Mouse (Mus musculus) midbrain, embryonic 13.5 days (tissue): ENCODE measurements around the gene Smoc2. TPM values are rescaled to one million over a fixed set of nuclear protein-coding genes. Genes with fewer than 3 reads are reported as not detected.

ENCODE experiments used
- ATAC-seq: fragments of 200-750 bp; cut with Nextera tagmentation; 2 replicates; pipeline ENCODE4 v1.8.0; 2017; ENCODE audit warnings: mild to moderate bottlenecking, moderate TSS enrichment, moderate library complexity
- H3K27ac ChIP-seq: fragments of 300-500 bp; sonication (generic); 2 replicates; pipeline ENCODE4 v1.5.1; 2015; ENCODE audit warnings: inconsistent platforms, mild to moderate bottlenecking, moderate library complexity
- H3K27me3 ChIP-seq: fragments of 300-500 bp; sonication (generic); 2 replicates; pipeline ENCODE4 v1.6.1; 2015; ENCODE audit warnings: mild to moderate bottlenecking, inconsistent platforms
- H3K36me3 ChIP-seq: fragments of 300-500 bp; sonication (generic); 2 replicates; pipeline ENCODE4 v1.6.1; 2015; ENCODE audit warnings: mild to moderate bottlenecking, inconsistent platforms
- H3K4me1 ChIP-seq: fragments of 300-500 bp; sonication (generic); replicated peaks from 2 replicates; pipeline ENCODE4 v1.6.1; 2015; ENCODE audit warnings: inconsistent platforms
- H3K4me2 ChIP-seq: fragments of 300-500 bp; sonication (generic); replicated peaks from 2 replicates; pipeline ENCODE4 v1.6.1; 2015; ENCODE audit warnings: moderate library complexity, mild to moderate bottlenecking, inconsistent platforms
- H3K4me3 ChIP-seq: fragments of 300-500 bp; sonication (generic); replicated peaks from 2 replicates; pipeline ENCODE4 v1.5.1; 2015; ENCODE audit warnings: mild to moderate bottlenecking, inconsistent platforms
- H3K9ac ChIP-seq: fragments of 300-500 bp; sonication (generic); replicated peaks from 2 replicates; pipeline ENCODE4 v1.6.1; 2015; ENCODE audit warnings: mild to moderate bottlenecking, inconsistent platforms
- H3K9me3 ChIP-seq: fragments of 300-500 bp; sonication (generic); 2 replicates; pipeline ENCODE4 v1.6.1; 2016; ENCODE audit warnings: mild to moderate bottlenecking, inconsistent platforms
- WGBS: fragments of 180-500 bp; shearing (Covaris S2); methylation state at CpG from one replicate; pipeline ENCODE4 v1.1.7; 2015; 5-methylcytosine and 5-hydroxymethylcytosine counted together
- polyA plus RNA-seq: library from polyadenylated mRNA; unstranded; fragments of >200 nt; fragmentation: Nextera tagmentation; extraction: Ambion mirVana; gene quantifications from 2 replicates; pipeline ENCODE4 v1.2.1, GENCODE M21; 2015

Smoc2 gene
- polyA plus RNA-seq, 1 experiment from 2014 or later, result 1.6 TPM

- Histone ChIP-seq H3K4me2 (no peak overlapping the region), H3K4me3 (no peak overlapping the region), H3K27ac (no peak overlapping the region), H3K27me3 (no peaks in the 10 kb centered on the region), H3K36me3 (no peaks in the 10 kb centered on the region), H3K9me3 (no peaks in the 10 kb centered on the region), H3K4me1 (no peaks in the 10 kb centered on the region), H3K9ac (no peak overlapping the region)
- no peak for ATAC-seq
- 89% methylated on average over 5 of the region's 5 CpGs for WGBS
Measured at GRCm38 (mm10) chr17:14394861-14395260, 115.6 kb downstream of the Smoc2 start.

GRCm38 (mm10) chr17:14397456-14397855 lies 118.2 kb downstream of the Smoc2 start:
- Histone ChIP-seq H3K9ac (no peak overlapping the region), H3K27me3 (no peaks in the 10 kb centered on the region), H3K4me2 (no peak overlapping the region), H3K9me3 (no peaks in the 10 kb centered on the region), H3K4me3 (no peak overlapping the region), H3K27ac (no peak overlapping the region), H3K36me3 (no peaks in the 10 kb centered on the region), H3K4me1 (no peaks in the 10 kb centered on the region)
- WGBS, result 87% methylated on average over 5 of the region's 5 CpGs
- ATAC-seq, result no peak

GRCm38 (mm10) chr17:14398650-14399424 lies 119.5 kb downstream of the Smoc2 start:
- Histone ChIP-seq H3K27me3 (no peaks in the 10 kb centered on the region), H3K9ac (no peak overlapping the region), H3K27ac (no peak overlapping the region), H3K4me2 (no peak overlapping the region), H3K36me3 (no peaks in the 10 kb centered on the region), H3K4me1 (no peaks in the 10 kb centered on the region), H3K4me3 (no peak overlapping the region), H3K9me3 (no peaks in the 10 kb centered on the region)
- ATAC-seq, result no peak
- 96% methylated on average over 8 of the region's 8 CpGs for WGBS

GRCm38 (mm10) chr17:14400960-14401359 lies 121.7 kb downstream of the Smoc2 start:
- Histone ChIP-seq H3K36me3 (no peaks in the 10 kb centered on the region), H3K4me1 (no peaks in the 10 kb centered on the region), H3K27me3 (no peaks in the 10 kb centered on the region), H3K9ac (no peak overlapping the region), H3K9me3 (no peaks in the 10 kb centered on the region), H3K27ac (no peak overlapping the region), H3K4me2 (no peak overlapping the region), H3K4me3 (no peak overlapping the region)
- no peak for ATAC-seq
- 69% methylated on average over 5 of the region's 5 CpGs for WGBS

- Histone ChIP-seq H3K27me3 (no peaks in the 10 kb centered on the region), H3K9ac (no peak overlapping the region), H3K4me1 (no peaks in the 10 kb centered on the region), H3K9me3 (no peaks in the 10 kb centered on the region), H3K4me3 (no peak overlapping the region), H3K27ac (no peak overlapping the region), H3K4me2 (no peak overlapping the region), H3K36me3 (no peaks in the 10 kb centered on the region)
- ATAC-seq, result no peak
- WGBS, result 80% methylated on average over 5 of the region's 5 CpGs
Measured at GRCm38 (mm10) chr17:14407874-14408273, 128.6 kb downstream of the Smoc2 start.

- no peak for ATAC-seq
- no peak overlapping the region for H3K27ac ChIP-seq
- H3K36me3 ChIP-seq, result no peaks in the 10 kb centered on the region
- no peak overlapping the region for H3K4me3 ChIP-seq
- H3K9ac ChIP-seq, result no peak overlapping the region
- H3K27me3 ChIP-seq, result no peaks in the 10 kb centered on the region
- WGBS, result 77% methylated on average over 2 of the region's 2 CpGs
- H3K4me2 ChIP-seq, result no peak overlapping the region
- H3K4me1 ChIP-seq, result no peaks in the 10 kb centered on the region
- H3K9me3 ChIP-seq, result no peaks in the 10 kb centered on the region
Measured at GRCm38 (mm10) chr17:14412460-14412859, 133.2 kb downstream of the Smoc2 start.

- Histone ChIP-seq H3K4me1 (no peaks in the 10 kb centered on the region), H3K9me3 (no peaks in the 10 kb centered on the region), H3K27me3 (no peaks in the 10 kb centered on the region), H3K27ac (no peak overlapping the region), H3K9ac (no peak overlapping the region), H3K4me2 (no peak overlapping the region), H3K4me3 (no peak overlapping the region), H3K36me3 (no peaks in the 10 kb centered on the region)
- WGBS, result 77% methylated on average over 5 of the region's 5 CpGs
- ATAC-seq, result no peak
Measured at GRCm38 (mm10) chr17:14414511-14414910, 135.2 kb downstream of the Smoc2 start.

GRCm38 (mm10) chr17:14420460-14421046 lies 141.2 kb downstream of the Smoc2 start:
- no peak overlapping the region for H3K27ac ChIP-seq
- no peaks in the 10 kb centered on the region for H3K4me1 ChIP-seq
- no peak overlapping the region for H3K9ac ChIP-seq
- H3K4me3 ChIP-seq, result no peak overlapping the region
- no peaks in the 10 kb centered on the region for H3K27me3 ChIP-seq
- H3K9me3 ChIP-seq, result no peaks in the 10 kb centered on the region
- H3K4me2 ChIP-seq, result no peak overlapping the region
- ATAC-seq, result no peak
- H3K36me3 ChIP-seq, result no peaks in the 10 kb centered on the region
- 46% methylated on average over 8 of the region's 8 CpGs for WGBS

GRCm38 (mm10) chr17:14426481-14426880 lies 147.2 kb downstream of the Smoc2 start:
- H3K4me3 ChIP-seq, result no peak overlapping the region
- no peak overlapping the region for H3K9ac ChIP-seq
- no peaks in the 10 kb centered on the region for H3K9me3 ChIP-seq
- no peak for ATAC-seq
- no peaks in the 10 kb centered on the region for H3K36me3 ChIP-seq
- H3K4me1 ChIP-seq, result no peaks in the 10 kb centered on the region
- no peak overlapping the region for H3K27ac ChIP-seq
- 76% methylated on average over 6 of the region's 6 CpGs for WGBS
- no peaks in the 10 kb centered on the region for H3K27me3 ChIP-seq
- H3K4me2 ChIP-seq, result no peak overlapping the region

GRCm38 (mm10) chr17:14434717-14435116 lies 155.4 kb downstream of the Smoc2 start:
- H3K27me3 ChIP-seq, result no peaks in the 10 kb centered on the region
- ATAC-seq, result no peak
- WGBS, result 84% methylated on average over 4 of the region's 4 CpGs
- H3K4me1 ChIP-seq, result no peaks in the 10 kb centered on the region
- no peak overlapping the region for H3K27ac ChIP-seq
- no peak overlapping the region for H3K4me2 ChIP-seq
- no peaks in the 10 kb centered on the region for H3K9me3 ChIP-seq
- no peaks in the 10 kb centered on the region for H3K36me3 ChIP-seq
- H3K4me3 ChIP-seq, result no peak overlapping the region
- no peak overlapping the region for H3K9ac ChIP-seq

GRCm38 (mm10) chr17:14445611-14446010 lies 166.3 kb downstream of the Smoc2 start:
- H3K9ac ChIP-seq, result no peak overlapping the region
- no peak for ATAC-seq

GRCm38 (mm10) chr17:14447275-14447674 lies 168.0 kb downstream of the Smoc2 start:
- ATAC-seq, result no peak
- no peak overlapping the region for H3K4me3 ChIP-seq
- H3K27me3 ChIP-seq, result no peaks in the 10 kb centered on the region
- no peaks in the 10 kb centered on the region for H3K4me1 ChIP-seq
- no peak overlapping the region for H3K27ac ChIP-seq
- 84% methylated on average over 5 of the region's 5 CpGs for WGBS
- no peak overlapping the region for H3K9ac ChIP-seq
- H3K36me3 ChIP-seq, result no peaks in the 10 kb centered on the region
- no peaks in the 10 kb centered on the region for H3K9me3 ChIP-seq
- H3K4me2 ChIP-seq, result no peak overlapping the region

More at GRCm38 (mm10) chr17:14445611-14446010, 166.3 kb downstream of the Smoc2 start:
- no peak overlapping the region for H3K4me2 ChIP-seq
- H3K9me3 ChIP-seq, result no peaks in the 10 kb centered on the region
- H3K27ac ChIP-seq, result no peak overlapping the region
- H3K4me1 ChIP-seq, result no peaks in the 10 kb centered on the region
- WGBS, result 88% methylated on average over 5 of the region's 5 CpGs
- H3K36me3 ChIP-seq, result no peaks in the 10 kb centered on the region
- H3K4me3 ChIP-seq, result no peak overlapping the region
- H3K27me3 ChIP-seq, result no peaks in the 10 kb centered on the region
